Mouse (Mus musculus) T-helper 17 cell (primary cell): ENCODE data around the gene Spint5.

Source experiments
- in situ Hi-C, 2 experiments: fragments of 300-600 bp; cut with MboI, MseI; formaldehyde crosslinking; loops; 1 replicate in 1 of 2; 2 replicates in 1 of 2; pipeline ENCODE4 v1.15.1; 2025; ENCODE audit warnings: high pct_unique_total_duplicates in 2 of 2

Spint5 gene

DNA sequence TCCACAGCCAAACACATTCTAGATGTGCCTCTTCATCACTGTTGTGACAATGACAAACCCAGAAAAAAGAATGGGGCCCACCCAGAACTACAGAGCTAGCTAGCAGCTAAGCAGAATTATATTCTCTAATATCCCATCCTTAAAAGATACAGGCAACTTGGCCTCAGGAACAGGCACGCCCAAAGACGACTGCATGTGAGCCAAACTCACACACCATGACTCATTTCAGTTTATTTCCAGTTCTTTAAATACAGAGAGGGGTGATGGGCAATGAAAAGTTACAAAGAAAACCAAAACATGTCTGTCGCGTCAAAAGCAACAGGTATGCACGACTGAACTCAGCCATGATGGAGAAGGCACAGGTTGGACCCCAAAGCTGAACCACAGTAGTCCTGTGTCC lies 20.3 kb downstream of the Spint5 start:
- in situ Hi-C loops: no loop called here

DNA sequence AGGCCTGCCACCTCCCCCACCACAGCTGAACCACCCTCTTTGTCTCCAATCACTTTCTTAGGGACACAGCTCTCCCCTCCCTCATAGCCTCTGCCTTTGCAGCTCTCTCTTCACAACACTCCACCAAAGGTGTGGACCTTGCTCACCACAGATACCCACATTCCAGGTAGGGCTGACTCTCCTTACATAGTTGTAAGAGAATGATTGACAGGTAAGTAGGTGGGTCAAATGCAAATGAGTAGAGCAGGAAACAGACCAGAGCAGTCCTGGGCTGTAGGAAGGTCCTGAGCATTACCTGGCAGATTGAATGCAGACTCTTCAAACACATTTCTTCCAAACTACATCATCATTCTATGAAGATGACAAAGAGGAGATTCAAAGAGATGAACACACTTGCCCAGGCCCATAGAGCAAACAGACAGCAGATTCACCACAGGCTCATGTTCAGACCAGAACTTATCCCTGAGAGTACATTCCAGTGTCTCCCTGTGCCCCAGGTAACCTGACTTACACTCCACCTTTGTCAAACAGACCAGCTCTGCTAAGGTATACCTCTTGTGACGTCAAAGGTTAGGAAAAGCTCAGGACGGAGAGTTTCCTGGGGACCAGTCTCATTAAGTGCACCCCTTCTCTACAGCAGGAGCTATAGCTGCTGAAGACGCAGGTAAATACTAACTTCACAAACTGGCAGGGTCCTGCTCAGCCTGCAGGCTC lies 22.4 kb downstream of the Spint5 start:
- in situ Hi-C loops: no loop called here

DNA sequence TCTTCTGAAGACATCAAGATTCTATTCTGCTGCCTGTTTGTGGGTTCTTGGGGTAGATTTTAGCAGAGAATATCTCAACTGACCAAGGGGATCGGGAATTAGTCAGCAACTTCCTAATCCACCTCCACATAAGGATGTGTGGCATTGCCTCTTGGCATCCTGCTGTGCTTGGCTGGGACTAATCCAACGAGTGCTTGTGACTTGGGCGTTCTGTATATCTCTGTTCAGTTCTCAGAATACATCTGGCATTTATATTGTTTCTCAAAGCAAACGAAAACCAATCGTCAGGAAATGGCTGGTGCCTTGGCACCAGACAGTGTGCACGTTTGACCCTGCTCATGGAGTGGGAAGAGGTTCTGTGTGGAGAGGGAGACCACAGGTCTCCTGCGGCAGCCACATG lies 24.8 kb downstream of the Spint5 start:
- in situ Hi-C loops: loop anchor here in 1 of 2 experiments (10.0 kb wide), 1 partner anchor 1685 kb away; the partner anchor contains the start of gene Mybl2

GRCm38 (mm10) chr2:164744987-164745386 lies 29.9 kb downstream of the Spint5 start:
- in situ Hi-C loops: loop anchor here in 1 of 2 experiments (10.0 kb wide), 1 partner anchor 1690 kb away; the partner anchor contains the start of gene Mybl2

DNA sequence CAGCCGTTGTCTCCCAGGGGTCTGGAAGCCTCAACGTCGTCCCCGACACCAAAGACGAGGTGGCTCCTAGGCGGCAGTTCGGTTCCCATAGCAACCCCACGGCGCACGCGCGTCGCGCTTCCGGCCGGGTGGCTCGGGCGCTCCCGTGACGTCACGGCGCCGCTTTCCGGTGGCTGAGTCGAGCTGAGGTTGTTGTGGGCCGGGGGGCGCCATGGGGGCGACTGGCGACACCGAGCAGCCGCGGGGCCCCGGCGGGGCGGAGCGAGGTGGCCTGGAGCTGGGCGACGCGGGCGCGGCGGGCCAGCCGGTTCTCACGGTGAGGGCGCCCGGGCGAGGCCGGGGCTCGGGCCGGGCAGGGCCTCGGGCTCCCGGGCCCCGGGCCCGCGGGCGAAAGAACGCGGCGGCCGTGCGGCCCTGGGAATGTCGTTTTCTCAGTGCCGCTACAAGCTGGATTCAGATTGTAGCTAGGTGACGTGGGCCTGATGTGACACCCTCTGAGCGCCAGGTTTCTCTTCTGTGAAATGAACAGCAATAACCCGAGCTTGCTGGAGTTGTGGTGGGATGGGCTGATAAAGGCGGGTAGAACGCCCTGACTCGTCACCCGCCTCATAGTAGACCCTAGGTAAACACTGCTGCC lies 30.9 kb downstream of the Spint5 start, which contains the start of the genes Wfdc3 and Dnttip1:
Gene Wfdc3 (minus strand): TSS at position 89 of the 637 bp plus-strand sequence.
Gene Dnttip1 (plus strand): TSS at position 141 of the 637 bp plus-strand sequence.
- in situ Hi-C loops: loop anchor here in 1 of 2 experiments (10.0 kb wide), 1 partner anchor 1691 kb away; the partner anchor contains the start of gene Mybl2

DNA sequence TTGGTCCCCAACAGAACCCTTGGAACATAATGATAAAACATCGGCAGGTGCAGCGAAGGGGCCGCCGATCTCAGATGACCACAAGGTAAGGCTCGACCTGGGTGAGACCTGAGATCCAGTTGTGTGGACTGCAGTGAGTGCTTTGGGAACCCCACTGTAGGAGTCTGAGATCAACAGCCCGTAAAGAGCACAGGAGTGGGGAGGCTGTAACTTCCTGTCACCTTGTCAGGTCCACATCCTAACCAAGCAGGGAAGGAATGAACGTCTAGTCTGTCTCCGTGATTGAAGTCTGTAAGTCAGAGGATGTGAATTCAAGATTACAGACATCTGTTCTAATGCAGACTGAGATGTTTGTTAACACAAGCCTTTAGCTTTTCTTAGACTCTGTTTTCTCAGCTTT lies 31.6 kb downstream of the Spint5 start:
- in situ Hi-C loops: loop anchor here in 1 of 2 experiments (10.0 kb wide), 1 partner anchor 1692 kb away; the partner anchor contains the start of gene Mybl2

- in situ Hi-C loops: loop anchor here in 1 of 2 experiments (10.0 kb wide), 1 partner anchor 1693 kb away; the partner anchor contains the start of gene Mybl2
Observed at GRCm38 (mm10) chr2:164748191-164748590, 33.1 kb downstream of the Spint5 start.

GRCm38 (mm10) chr2:164748991-164749390 lies 33.9 kb downstream of the Spint5 start:
- in situ Hi-C loops: loop anchor here in 1 of 2 experiments (10.0 kb wide), 1 partner anchor 1694 kb away; the partner anchor contains the start of gene Mybl2

GRCm38 (mm10) chr2:164752454-164752853 lies 37.3 kb downstream of the Spint5 start:
- in situ Hi-C loops: loop anchor here in 1 of 2 experiments (25.0 kb wide), 1 partner anchor 665 kb away; no protein-coding TSS in a partner anchor

DNA sequence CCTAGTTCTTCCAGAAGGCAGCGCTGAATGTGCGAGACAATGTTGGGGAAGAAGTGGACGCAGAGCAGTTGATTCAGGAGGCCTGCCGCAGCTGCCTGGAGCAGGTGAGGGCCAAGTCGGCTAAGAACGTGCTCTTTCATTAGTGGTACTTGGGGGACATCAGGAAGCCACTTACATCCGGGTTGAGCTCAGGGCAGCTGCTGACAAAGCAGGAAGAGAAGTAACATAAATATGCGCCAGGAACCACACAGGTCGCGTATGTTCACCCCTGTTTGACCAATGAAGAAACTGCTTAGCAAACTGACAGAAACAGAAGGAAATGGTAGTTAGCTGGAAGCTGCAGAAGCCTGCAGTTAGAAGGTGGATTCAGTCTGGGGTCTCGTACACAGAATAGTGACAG lies 39.0 kb downstream of the Spint5 start:
- in situ Hi-C loops: loop anchor here in 1 of 2 experiments (25.0 kb wide), 1 partner anchor 667 kb away; no protein-coding TSS in a partner anchor

DNA sequence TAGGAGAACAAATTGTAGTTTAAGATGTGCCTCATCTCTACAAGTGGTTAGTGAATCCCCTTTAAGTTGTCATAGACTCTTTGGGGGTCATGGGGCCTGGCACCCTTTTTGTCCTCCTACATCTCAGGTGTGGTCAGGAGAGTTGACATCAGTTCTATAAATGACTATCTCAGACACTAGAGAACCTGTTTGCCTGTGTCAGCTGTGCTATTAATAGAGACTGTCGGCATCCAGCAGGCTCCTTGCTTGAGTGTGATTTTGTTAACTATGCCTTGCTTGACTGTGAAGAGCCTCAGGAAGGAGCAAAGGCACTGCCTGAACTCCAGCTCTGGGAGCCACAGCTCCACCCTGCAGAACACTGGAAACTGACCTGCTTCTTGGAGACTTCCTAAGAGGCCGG lies 39.7 kb downstream of the Spint5 start:
- in situ Hi-C loops: loop anchor here in 1 of 2 experiments (25.0 kb wide), 1 partner anchor 667 kb away; no protein-coding TSS in a partner anchor

DNA sequence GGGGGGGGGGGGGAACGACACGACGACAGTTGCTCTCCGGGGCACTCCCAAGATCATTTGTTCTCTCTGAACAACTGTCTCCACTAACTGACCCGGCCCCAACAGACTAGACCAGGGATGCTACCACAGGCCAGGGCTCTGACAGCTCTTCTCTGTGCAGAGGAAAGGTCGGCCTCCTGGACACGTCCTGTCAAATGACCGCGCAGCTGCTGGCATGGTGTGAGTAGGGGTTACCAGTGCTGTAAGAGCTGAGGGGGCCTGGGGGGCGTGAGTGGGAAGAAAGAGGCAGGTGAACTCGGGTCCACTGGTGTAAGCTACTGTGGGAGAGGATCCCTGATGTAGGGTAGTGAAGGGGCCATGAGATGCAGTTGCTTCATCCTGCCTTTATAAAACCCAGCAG lies 42.7 kb downstream of the Spint5 start:
- in situ Hi-C loops: loop anchor here in 1 of 2 experiments (25.0 kb wide), 1 partner anchor 671 kb away; no protein-coding TSS in a partner anchor

DNA sequence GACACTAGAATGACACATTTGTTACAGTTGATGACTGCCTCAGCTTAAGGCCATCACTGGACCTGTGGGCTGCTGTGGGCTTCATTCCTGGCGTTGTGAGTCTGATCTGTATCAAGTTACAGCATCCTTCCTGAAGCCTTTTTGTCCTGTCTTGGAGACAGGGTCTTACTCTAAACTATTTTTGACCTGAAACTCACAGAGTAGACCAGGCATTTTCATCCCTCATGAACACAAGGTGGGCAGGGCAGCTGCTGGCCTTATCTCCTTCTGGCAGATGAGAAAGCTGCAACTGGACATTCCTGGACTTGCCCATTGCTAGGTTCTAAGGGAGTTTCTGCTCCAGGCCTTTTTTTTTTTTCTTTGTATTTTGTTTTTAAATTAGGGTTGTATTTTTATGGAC lies 43.6 kb downstream of the Spint5 start:
- in situ Hi-C loops: loop anchor here in 1 of 2 experiments (25.0 kb wide), 1 partner anchor 671 kb away; no protein-coding TSS in a partner anchor

DNA sequence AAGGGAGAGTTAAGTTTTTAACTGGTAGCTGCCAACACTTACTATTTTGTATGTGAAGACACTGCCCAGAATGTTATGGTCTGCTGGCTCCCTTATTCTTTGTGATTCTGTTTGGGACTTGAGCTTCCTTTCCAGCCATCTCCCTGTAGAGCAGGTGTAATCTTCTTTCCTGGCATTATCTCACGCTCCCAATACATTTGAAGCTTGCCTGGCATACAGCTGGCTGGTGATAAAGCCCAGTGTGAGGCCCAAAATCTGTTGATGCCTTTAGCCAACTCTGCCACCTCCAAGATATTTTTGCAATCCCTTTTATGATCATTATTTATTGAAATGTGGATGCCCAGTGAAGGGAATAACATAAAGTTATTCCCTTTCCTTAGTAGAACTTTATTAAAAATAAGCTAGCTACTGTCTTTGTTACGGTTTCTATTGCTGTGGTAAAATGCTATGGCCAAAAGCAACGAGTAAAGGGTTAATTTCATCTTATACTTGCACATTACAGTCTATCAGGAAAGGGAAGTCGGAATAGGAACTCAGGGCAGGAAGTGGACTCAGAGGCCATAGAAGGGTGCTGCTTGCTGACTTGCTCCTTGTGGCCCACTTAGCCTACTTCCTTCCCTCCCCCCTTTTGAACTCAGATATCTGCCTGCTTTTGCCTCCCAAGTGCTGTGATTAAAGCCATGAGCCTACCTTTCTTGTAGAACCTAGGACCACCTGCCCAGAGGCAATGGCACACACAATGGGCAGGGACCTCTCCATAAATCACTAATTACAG lies 45.1 kb downstream of the Spint5 start:
- in situ Hi-C loops: loop anchor here in 1 of 2 experiments (25.0 kb wide), 1 partner anchor 673 kb away; no protein-coding TSS in a partner anchor

DNA sequence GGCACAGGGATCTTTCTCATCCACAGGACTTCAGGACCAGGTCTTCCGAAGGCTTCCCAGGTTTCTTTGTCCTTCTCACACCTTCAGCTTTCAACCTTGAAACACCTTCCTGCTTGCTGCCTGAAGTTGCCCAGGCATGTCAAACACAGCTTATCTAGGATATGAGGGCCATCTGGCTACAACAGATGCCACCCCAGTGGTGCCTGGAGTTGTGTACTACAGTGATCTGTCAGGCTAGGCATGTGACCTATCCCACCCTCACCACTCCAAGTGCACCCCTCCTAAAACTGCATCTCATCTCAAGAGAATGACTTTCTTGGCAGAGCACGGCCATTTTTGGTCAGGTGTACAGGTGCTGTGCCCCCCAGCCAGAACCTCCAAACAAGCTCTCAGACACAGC lies 46.4 kb downstream of the Spint5 start:
- in situ Hi-C loops: loop anchor here in 1 of 2 experiments (25.0 kb wide), 1 partner anchor 674 kb away; no protein-coding TSS in a partner anchor

DNA sequence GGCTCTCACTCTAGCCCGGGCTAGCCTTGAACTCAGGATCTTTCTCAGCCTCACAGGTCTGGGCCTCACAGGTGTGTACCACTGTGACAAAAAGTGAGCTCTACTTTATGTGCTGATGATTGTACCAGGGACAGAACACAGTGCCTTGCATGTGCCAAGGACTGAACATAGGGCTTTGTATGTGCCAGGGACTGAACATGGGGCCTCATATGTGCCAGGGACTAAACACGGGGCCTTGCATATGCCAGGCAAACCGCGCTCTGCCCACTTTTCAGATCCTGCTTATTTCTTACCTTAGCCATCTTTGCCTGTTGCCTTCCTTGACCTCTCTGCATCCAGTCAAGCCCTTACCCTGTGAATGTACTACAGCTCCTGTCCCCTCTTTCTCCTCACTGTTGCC lies 46.9 kb downstream of the Spint5 start:
- in situ Hi-C loops: loop anchor here in 1 of 2 experiments (25.0 kb wide), 1 partner anchor 675 kb away; no protein-coding TSS in a partner anchor

- in situ Hi-C loops: loop anchor here in 1 of 2 experiments (25.0 kb wide), 1 partner anchor 675 kb away; no protein-coding TSS in a partner anchor
Observed at GRCm38 (mm10) chr2:164762593-164762992, 47.5 kb downstream of the Spint5 start.

- in situ Hi-C loops: loop anchor here in 1 of 2 experiments (25.0 kb wide), 1 partner anchor 679 kb away; no protein-coding TSS in a partner anchor
Observed at GRCm38 (mm10) chr2:164765841-164766240, 50.7 kb downstream of the Spint5 start.
